Mouse (Mus musculus) heart, adult 2 months (tissue): Measurements from ENCODE around the gene Tbccd1.

Source experiments
- CTCF ChIP-seq: fragments of 200-600 bp; IDR thresholded peaks from 2 replicates; pipeline ENCODE4 v1.8.1; 2022; ENCODE audit warnings: antibody characterized with exemption, mild to moderate bottlenecking, moderate library complexity
- POLR2A ChIP-seq: fragments of 200-500 bp; IDR thresholded peaks from 2 replicates; pipeline ENCODE4 v1.6.1; 2011; ENCODE audit warnings: mild to moderate bottlenecking, low read depth, low read length, control low read depth; ENCODE audit not compliant: insufficient read depth

- TF ChIP-seq CTCF (no peak), POLR2A (no peak)
Measured at GRCm38 (mm10) chr16:22847686-22848085, 9.8 kb downstream of the Tbccd1 start.
